In genomic region chr6:122292184-122292583, GRCm38 (mm10) we compare ENCODE assay signal across 27 mouse cellular contexts. TPM values are rescaled to one million over a fixed set of nuclear protein-coding genes. Genes with fewer than 3 reads are reported as not detected.
DNase-seq lines count a peak whose midpoint lies in the region; ATAC-seq and TF ChIP-seq lines count a peak whose summit lies in the region.
"Had no signal": no experiment of that assay in that cellular context is flagged by ENCODE, and none has a peak within 500 bp of the region (broad histone marks: within the 10 kb centered on the region; RNA-seq: fewer than 3 reads in every experiment).

No protein-coding gene starts in this region.

- peak; percentile 41; the same call in 1 of the 2 replicates for TF ChIP-seq POLR2A in CH12.LX (IDR thresholded peaks at IDR 0.05; ENCODE audit: low read depth, low read length)

- H3K27me3 ChIP-seq in kidney, embryonic 15.5 days, result no peaks in the 10 kb centered on the region
- no peaks in the 10 kb centered on the region for H3K27me3 ChIP-seq in CH12.LX (replicated peaks)
- H3K27me3 ChIP-seq in hindbrain, embryonic 12.5 days, result no peaks in the 10 kb centered on the region
- H3K27me3 ChIP-seq in hindbrain, embryonic 13.5 days, result no peaks in the 10 kb centered on the region
- H3K27me3 ChIP-seq: intestine, embryonic 15.5 days; neural tube, embryonic 15.5 days had no signal

- no peak overlapping the region for H3K4me3 ChIP-seq in kidney, embryonic 15.5 days (replicated peaks)
- H3K4me3 ChIP-seq in CH12.LX (replicated peaks in 1 of 3; ENCODE audit: low read depth in 2 of 3, low read length in 2 of 3, poor library complexity in 1 of 3), result peak overlapping the region in 2 of 3 experiments; percentile 9 to 44
- no peak overlapping the region for H3K4me3 ChIP-seq in hindbrain, embryonic 12.5 days
- H3K4me3 ChIP-seq in hindbrain, embryonic 13.5 days, result no peak overlapping the region
- H3K4me3 ChIP-seq: heart, adult 2 months; intestine, embryonic 15.5 days; liver, embryonic 12.5 days; neural tube, embryonic 15.5 days had no signal

- no peak overlapping the region for H3K4me2 ChIP-seq in kidney, embryonic 15.5 days
- H3K4me2 ChIP-seq in CH12.LX (ENCODE audit: insufficient read depth, low read depth, poor library complexity, severe bottlenecking), result peak overlapping the region; percentile 77
- no peak overlapping the region for H3K4me2 ChIP-seq in hindbrain, embryonic 12.5 days (replicated peaks)
- H3K4me2 ChIP-seq in hindbrain, embryonic 13.5 days, result no peak overlapping the region
- H3K4me2 ChIP-seq: hindbrain, embryonic 14.5 days; intestine, embryonic 15.5 days; liver, embryonic 12.5 days; neural tube, embryonic 15.5 days had no signal

- H3K9me3 ChIP-seq in kidney, embryonic 15.5 days (replicated peaks), result no peaks in the 10 kb centered on the region
- no peaks in the 10 kb centered on the region for H3K9me3 ChIP-seq in CH12.LX (replicated peaks; ENCODE audit: low read length)
- H3K9me3 ChIP-seq in hindbrain, embryonic 12.5 days (replicated peaks), result no peaks in the 10 kb centered on the region
- no peaks in the 10 kb centered on the region for H3K9me3 ChIP-seq in hindbrain, embryonic 13.5 days
- H3K9me3 ChIP-seq: intestine, embryonic 15.5 days; liver, embryonic 12.5 days; neural tube, embryonic 15.5 days had no signal

- no peak for TF ChIP-seq RAD21 in CH12.LX (IDR thresholded peaks at IDR 0.05; ENCODE audit: low read depth, low read length)

- ATAC-seq in kidney, embryonic 15.5 days (replicated peaks; ENCODE audit: low FRiP score), result no peak
- ATAC-seq in inflammation-experienced regulatory T-cells, adult 6 months, result peak; percentile 12
- no peak for ATAC-seq in hindbrain, embryonic 12.5 days (ENCODE audit: low FRiP score)
- no peak for ATAC-seq in hindbrain, embryonic 13.5 days (ENCODE audit: low FRiP score)
- ATAC-seq: forebrain, postnatal 0 days; intestine, embryonic 15.5 days; liver, embryonic 12.5 days had no signal

- no peak overlapping the region for H3K9ac ChIP-seq in kidney, embryonic 15.5 days
- H3K9ac ChIP-seq in CH12.LX (ENCODE audit: insufficient read depth, low read depth), result peak overlapping the region; percentile 32; the same call in 1 of the 2 replicates
- no peak overlapping the region for H3K9ac ChIP-seq in hindbrain, embryonic 12.5 days
- no peak overlapping the region for H3K9ac ChIP-seq in hindbrain, embryonic 13.5 days
- H3K9ac ChIP-seq: forebrain, postnatal 0 days; hindbrain, embryonic 14.5 days; intestine, embryonic 15.5 days; liver, embryonic 12.5 days; neural tube, embryonic 15.5 days had no signal

- H3K79me2 ChIP-seq in CH12.LX (replicated peaks; ENCODE audit: control insufficient read depth, extremely low read depth, insufficient read depth, poor library complexity, severe bottlenecking), result peaks cover 5% of the 10 kb centered on the region; the same call in 1 of the 2 replicates

- H3K36me3 ChIP-seq in kidney, embryonic 15.5 days, result no peaks in the 10 kb centered on the region
- H3K36me3 ChIP-seq in CH12.LX (replicated peaks in 1 of 2; ENCODE audit: control insufficient read depth in 1 of 2, insufficient read depth in 1 of 2, low read length in 1 of 2), result no peaks in the 10 kb centered on the region
- H3K36me3 ChIP-seq in hindbrain, embryonic 12.5 days, result no peaks in the 10 kb centered on the region
- no peaks in the 10 kb centered on the region for H3K36me3 ChIP-seq in hindbrain, embryonic 13.5 days
- H3K36me3 ChIP-seq: intestine, embryonic 15.5 days; liver, embryonic 12.5 days; neural tube, embryonic 15.5 days had no signal

- TF ChIP-seq EP300 in CH12.LX (IDR thresholded peaks at IDR 0.05; ENCODE audit: low read length), result peak; percentile 49

- no peak for TF ChIP-seq CTCF in CH12.LX (conservative IDR thresholded peaks at IDR 0.05 in 1 of 2, IDR thresholded peaks at IDR 0.05 in 1 of 2; ENCODE audit: low read depth in 2 of 2, low read length in 2 of 2)

- in situ Hi-C loops in CH12.LX (cut with MboI; ENCODE audit: low pct_ligation_motif_present, low pct_unique_long_range_greater_than_20kb, low sequenced_read_pairs), result no loop called here

- 56% methylated on average over 2 of the region's 2 CpGs for WGBS in kidney, embryonic 15.5 days
- 77% methylated on average over 2 of the region's 2 CpGs for WGBS in hindbrain, embryonic 12.5 days
- WGBS in hindbrain, embryonic 13.5 days, result 65% methylated on average over 2 of the region's 2 CpGs

- dilution Hi-C loops in CH12.LX (cut with MboI; ENCODE audit: extremely low pct_ligation_motif_present, extremely low pct_unique_long_range_greater_than_20kb, low sequenced_read_pairs), result no loop called here

- H3K4me1 ChIP-seq in kidney, embryonic 15.5 days, result peaks cover 11% of the 10 kb centered on the region
- peaks cover 18 to 61% of the 10 kb centered on the region in 2 experiments for H3K4me1 ChIP-seq in CH12.LX (ENCODE audit: control insufficient read depth in 1 of 2, insufficient read depth in 2 of 2)
- peaks cover 4% of the 10 kb centered on the region; the same call in 1 of the 2 replicates for H3K4me1 ChIP-seq in hindbrain, embryonic 12.5 days
- peaks cover 14% of the 10 kb centered on the region for H3K4me1 ChIP-seq in hindbrain, embryonic 13.5 days (replicated peaks)
- H3K4me1 ChIP-seq: intestine, embryonic 15.5 days had no signal

- 0 out of 2 replicates have a peak overlapping the region, but pooled peaks have one; percentile 6 for H3K27ac ChIP-seq in kidney, embryonic 15.5 days
- peak overlapping the region; percentile 72; the same call in 1 of the 2 replicates for H3K27ac ChIP-seq in CH12.LX (ENCODE audit: insufficient read depth, low read depth)
- no peak overlapping the region for H3K27ac ChIP-seq in hindbrain, embryonic 12.5 days
- no peak overlapping the region for H3K27ac ChIP-seq in hindbrain, embryonic 13.5 days
- H3K27ac ChIP-seq: heart, adult 2 months; hindbrain, embryonic 14.5 days; intestine, embryonic 15.5 days; liver, embryonic 12.5 days; neural tube, embryonic 15.5 days had no signal

- no peak for DNase-seq in kidney, adult 18-20 months
- DNase-seq in A20 (ENCODE audit: low read depth, low spot score) (peak; percentile 54), CH12.LX (ENCODE audit: extremely low read depth) (peak; percentile 73)
- DNase-seq in left cerebral cortex, adult 9 months (ENCODE audit: low spot score in 2 of 2), result no peak
- DNase-seq: adrenal gland, postnatal 14 days; cerebellum, adult 9-10 months; forebrain, postnatal 0 days; gastrocnemius, postnatal 14 days; heart, adult 2 months; kidney, adult 9 months; kidney, postnatal 4 days; lung, adult 2 months; lung, postnatal 36 days; thymus, adult 18-20 months; thymus, postnatal 4 days had no signal

TF ChIP-seq in CH12.LX, 34 proteins besides CTCF, POLR2A, EP300 and RAD21 (continues in another document):
- no peak for TF ChIP-seq PAX5 (IDR thresholded peaks at IDR 0.05; ENCODE audit: low read length)
- TF ChIP-seq TBP (conservative IDR thresholded peaks at IDR 0.05; ENCODE audit: low read depth, low read length), result peak; percentile 84; the same call in 1 of the 2 replicates
- no peak for TF ChIP-seq MXI1 (IDR thresholded peaks at IDR 0.05; ENCODE audit: low read depth, low read length)
- no peak; the same call in 1 of the 2 replicates for TF ChIP-seq JUN (IDR thresholded peaks at IDR 0.05; ENCODE audit: insufficient read depth, low read depth, low read length)
- TF ChIP-seq CHD1 (IDR thresholded peaks at IDR 0.05; ENCODE audit: low read depth, low read length), result no peak
- no peak for TF ChIP-seq USF1 (IDR thresholded peaks at IDR 0.05; ENCODE audit: low read depth, low read length)
- no peak for TF ChIP-seq GABPA (IDR thresholded peaks at IDR 0.05; ENCODE audit: insufficient replicate concordance, low read depth, low read length)
- no peak for TF ChIP-seq KAT2A (IDR thresholded peaks at IDR 0.05; ENCODE audit: insufficient replicate concordance, low read length)
- 0 out of 2 replicates have a peak, but pooled peaks have one; percentile 16 for TF ChIP-seq MAFK (IDR thresholded peaks at IDR 0.05; ENCODE audit: insufficient replicate concordance, low read length)
- 0 out of 2 replicates have a peak, but pooled peaks have one; percentile 11 for TF ChIP-seq BHLHE40 (IDR thresholded peaks at IDR 0.05; ENCODE audit: low read depth, low read length)
- TF ChIP-seq E2F4 (IDR thresholded peaks at IDR 0.05; ENCODE audit: insufficient replicate concordance, low read depth, low read length), result no peak
- TF ChIP-seq MAZ (IDR thresholded peaks at IDR 0.05; ENCODE audit: low read depth, low read length), result no peak
- no peak for TF ChIP-seq ZKSCAN1 (IDR thresholded peaks at IDR 0.05; ENCODE audit: borderline replicate concordance, low read depth, low read length)
- peak; percentile 29; the same call in 1 of the 2 replicates for TF ChIP-seq IRF4 (IDR thresholded peaks at IDR 0.05; ENCODE audit: low read depth, low read length)

RNA-seq across cellular contexts. Expression of gene Klrg1, which starts 9.5 kb away (rescaled TPM):
- not detected in 2 replicates for polyA plus RNA-seq in kidney, embryonic 15.5 days (2015; fragmentation: Nextera tagmentation; extraction: Ambion mirVana)
- 1.4 and 2.0 TPM in 2 replicates for total RNA-seq in CH12.LX (2012; rRNA removed)
- 4.7 and 6.0 TPM in 2 replicates for total RNA-seq in CH12.LX (2014; rRNA removed)
- 2.8 and 3.7 TPM in 2 replicates for polyA plus RNA-seq in CH12.LX (2012; ENCODE audit: insufficient read length, low read depth)
- polyA plus RNA-seq in inflammation-experienced regulatory T-cells, adult 6 months (2017; shearing (Covaris generic)), result 10 to 100 TPM; 31.8 to 88.8 (median 33.5) TPM
- 0.14 and 0.33 TPM in 2 replicates for polyA plus RNA-seq in hindbrain, embryonic 12.5 days (2016; fragmentation: Nextera tagmentation; extraction: Ambion mirVana)
- polyA plus RNA-seq in hindbrain, embryonic 13.5 days (2015; fragmentation: Nextera tagmentation; extraction: Ambion mirVana), result 0.69 and 0.76 TPM in 2 replicates
- total RNA-seq: adrenal gland, postnatal 14 days; gastrocnemius, postnatal 14 days; heart, adult 2 months; heart, postnatal 25 days had no signal
- polyA plus RNA-seq: forebrain, embryonic 11.5 days; heart, embryonic 14.5 days; intestine, embryonic 15.5 days; liver, embryonic 12.5 days; stomach, embryonic 14.5 days had no signal

RNA-seq across cellular contexts. Expression of gene M6pr, which starts 16.3 kb away (rescaled TPM):
- polyA plus RNA-seq in kidney, embryonic 15.5 days (2015; fragmentation: Nextera tagmentation; extraction: Ambion mirVana), result 113 and 116 TPM in 2 replicates
- total RNA-seq in CH12.LX (2012; rRNA removed) (148 and 170 TPM in 2 replicates), CH12.LX (2014; rRNA removed) (291 and 317 TPM in 2 replicates)
- polyA plus RNA-seq in CH12.LX (2012; ENCODE audit: insufficient read length, low read depth), result 228 and 240 TPM in 2 replicates
- polyA plus RNA-seq in inflammation-experienced regulatory T-cells, adult 6 months (2017; shearing (Covaris generic)), result 100 to 1,000 TPM; 251 to 357 (median 252) TPM
- polyA plus RNA-seq in hindbrain, embryonic 12.5 days (2016; fragmentation: Nextera tagmentation; extraction: Ambion mirVana), result 68.7 and 70.4 TPM in 2 replicates
- 58.2 and 60.1 TPM in 2 replicates for polyA plus RNA-seq in hindbrain, embryonic 13.5 days (2015; fragmentation: Nextera tagmentation; extraction: Ambion mirVana)

RNA-seq across cellular contexts. Expression of gene Phc1, which starts 48.2 kb away (rescaled TPM):
- 18.1 and 21.1 TPM in 2 replicates for polyA plus RNA-seq in kidney, embryonic 15.5 days (2015; fragmentation: Nextera tagmentation; extraction: Ambion mirVana)
- total RNA-seq in CH12.LX (2012; rRNA removed) (4.1 and 6.5 TPM in 2 replicates), CH12.LX (2014; rRNA removed) (2.1 and 2.9 TPM in 2 replicates)
- 9.9 and 13.8 TPM in 2 replicates for polyA plus RNA-seq in CH12.LX (2012; ENCODE audit: insufficient read length, low read depth)
- polyA plus RNA-seq in inflammation-experienced regulatory T-cells, adult 6 months (2017; shearing (Covaris generic)), result 1 to 10 TPM; 6.3 to 7.6 (median 6.7) TPM
- 34.9 and 40.5 TPM in 2 replicates for polyA plus RNA-seq in hindbrain, embryonic 12.5 days (2016; fragmentation: Nextera tagmentation; extraction: Ambion mirVana)
- 32.9 and 35.5 TPM in 2 replicates for polyA plus RNA-seq in hindbrain, embryonic 13.5 days (2015; fragmentation: Nextera tagmentation; extraction: Ambion mirVana)

Comparison
In these comparisons a context has a peak if more than half of its experiments do, and no peak if none do; other contexts are left out.
1. H3K27ac ChIP-seq: peak in kidney, embryonic 15.5 days (single experiment) and CH12.LX (single experiment); none in hindbrain, embryonic 12.5 days (single experiment) and hindbrain, embryonic 13.5 days (single experiment).
2. H3K4me3 ChIP-seq: peak in CH12.LX (2 of 3); none in kidney, embryonic 15.5 days (single experiment), hindbrain, embryonic 12.5 days (single experiment) and hindbrain, embryonic 13.5 days (single experiment).
3. DNase-seq: peak in A20 (single experiment) and CH12.LX (single experiment); none in kidney, adult 18-20 months (single experiment) and left cerebral cortex, adult 9 months (0 of 2).